Mouse (Mus musculus) forelimb bud, embryonic 11.5 days (tissue): ENCODE measurements at regions not wholly inside any gene's neighbourhood (a gene's known extent, or its start where the extent isn't known, plus 50 kb on each side); places are given as distances from the start of the nearest gene placed in this dataset.

Experiments used
- DNase-seq: peaks from one replicate; pipeline ENCODE4 v3.0.0-alpha.2; 2012; ENCODE audit warnings: low read depth, low spot score

DNA sequence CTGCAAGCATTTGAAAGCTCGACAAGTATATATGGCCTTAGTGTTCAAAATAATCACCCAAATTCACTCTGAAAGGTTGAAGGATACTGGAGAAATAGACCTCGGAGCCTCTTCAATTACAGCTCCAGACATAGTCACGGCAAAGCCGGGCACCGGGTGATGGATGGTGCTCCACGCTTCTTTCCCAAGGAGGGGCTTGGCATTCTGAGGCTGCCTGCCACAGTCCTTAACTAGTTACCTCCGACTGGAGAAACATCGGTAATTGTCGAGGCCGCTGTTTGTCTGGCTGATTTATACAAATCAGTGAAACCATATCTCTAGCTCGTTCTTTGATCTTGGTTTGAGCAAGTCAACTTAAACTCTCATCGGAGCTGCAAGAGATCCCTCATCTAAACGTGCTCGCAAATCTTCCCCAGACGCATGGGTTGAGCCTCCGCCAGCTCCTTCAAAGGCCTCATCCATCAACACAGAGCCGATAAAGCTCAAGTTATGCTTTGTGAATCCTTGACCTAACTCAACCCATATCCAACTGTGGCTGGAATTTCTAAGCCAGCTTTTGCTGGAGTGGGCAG lies 145.4 kb upstream of the Stx16 start:
- no peak for DNase-seq

DNA sequence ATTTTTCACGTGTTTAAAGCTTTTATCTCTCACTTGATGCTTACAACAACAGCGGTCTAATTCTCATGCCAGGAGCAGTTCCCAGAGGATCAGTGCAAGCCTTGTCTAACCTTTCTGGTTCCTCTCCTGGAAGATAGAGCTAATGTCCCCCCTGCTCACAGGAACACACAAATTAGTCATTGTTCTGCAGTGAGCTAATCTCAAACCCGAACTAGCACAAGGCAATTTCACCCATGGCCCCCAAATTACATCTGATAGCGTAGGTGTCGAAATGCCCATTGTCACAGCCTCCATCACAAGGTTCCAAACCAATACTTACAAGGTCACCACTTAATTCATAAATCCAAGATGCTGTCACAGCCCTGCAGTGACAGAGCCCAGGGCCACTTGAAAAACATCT lies 140.4 kb upstream of the Stx16 start:
- DNase-seq: no peak

GRCm38 (mm10) chr2:173937531-173938439 lies 138.3 kb upstream of the Stx16 start:
- peak; percentile 33 for DNase-seq

DNA sequence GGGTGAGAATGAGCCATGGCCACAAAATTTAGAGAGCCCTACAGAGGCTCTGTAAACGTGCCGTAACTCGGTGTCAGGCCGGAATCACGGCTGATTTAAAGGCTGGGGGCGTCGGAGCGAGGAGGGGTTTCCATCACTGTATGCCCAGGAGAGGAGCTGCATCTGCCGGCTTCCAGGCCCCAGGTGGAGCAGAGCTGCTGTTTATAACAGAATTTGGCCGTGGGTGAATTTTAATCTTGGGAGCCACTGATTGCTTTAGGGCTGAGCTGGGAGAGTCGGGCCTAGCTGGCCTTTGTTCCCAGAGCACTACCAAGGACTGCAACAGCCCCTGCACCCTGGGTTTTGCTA lies 137.7 kb upstream of the Stx16 start:
- DNase-seq: no peak

DNA sequence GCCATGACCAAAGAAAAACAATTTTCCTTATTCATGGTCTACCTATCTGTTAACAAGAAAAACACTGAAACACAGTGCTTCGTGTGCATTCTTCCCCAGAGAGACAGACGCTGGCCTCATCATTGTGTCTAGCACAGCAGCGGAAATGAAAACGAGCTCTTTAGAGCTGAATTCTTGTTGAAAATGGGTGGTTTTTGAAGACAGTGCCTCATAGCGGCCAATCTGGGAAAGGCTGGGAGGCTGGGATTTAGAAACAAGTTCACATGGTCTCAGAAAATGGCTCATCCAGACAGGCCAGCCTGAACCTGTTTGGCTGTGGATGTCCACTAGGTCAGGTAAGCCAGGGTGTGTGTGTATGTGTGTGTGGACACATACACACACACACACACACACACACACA lies 130.7 kb upstream of the Stx16 start:
- no peak for DNase-seq

DNA sequence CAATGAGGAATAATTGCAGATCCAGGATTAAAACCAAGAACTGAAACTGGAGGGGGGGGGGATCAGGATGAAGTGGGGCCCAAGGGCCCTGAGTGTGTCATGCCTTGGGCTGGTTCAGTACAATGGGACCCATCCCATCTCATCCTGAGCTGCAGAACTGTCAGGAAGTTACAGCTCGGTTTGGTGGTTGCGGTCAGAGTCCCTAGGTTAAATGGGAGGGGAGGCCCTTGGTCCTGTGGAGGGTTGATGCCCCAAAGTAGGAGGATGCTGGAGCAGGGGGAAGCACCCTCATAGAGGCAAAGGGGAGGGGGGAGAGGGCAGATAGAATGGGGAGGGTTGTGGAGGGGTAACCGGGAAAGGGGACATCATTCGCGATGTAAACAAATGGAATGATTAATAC lies 127.5 kb upstream of the Stx16 start:
- DNase-seq: no peak

DNA sequence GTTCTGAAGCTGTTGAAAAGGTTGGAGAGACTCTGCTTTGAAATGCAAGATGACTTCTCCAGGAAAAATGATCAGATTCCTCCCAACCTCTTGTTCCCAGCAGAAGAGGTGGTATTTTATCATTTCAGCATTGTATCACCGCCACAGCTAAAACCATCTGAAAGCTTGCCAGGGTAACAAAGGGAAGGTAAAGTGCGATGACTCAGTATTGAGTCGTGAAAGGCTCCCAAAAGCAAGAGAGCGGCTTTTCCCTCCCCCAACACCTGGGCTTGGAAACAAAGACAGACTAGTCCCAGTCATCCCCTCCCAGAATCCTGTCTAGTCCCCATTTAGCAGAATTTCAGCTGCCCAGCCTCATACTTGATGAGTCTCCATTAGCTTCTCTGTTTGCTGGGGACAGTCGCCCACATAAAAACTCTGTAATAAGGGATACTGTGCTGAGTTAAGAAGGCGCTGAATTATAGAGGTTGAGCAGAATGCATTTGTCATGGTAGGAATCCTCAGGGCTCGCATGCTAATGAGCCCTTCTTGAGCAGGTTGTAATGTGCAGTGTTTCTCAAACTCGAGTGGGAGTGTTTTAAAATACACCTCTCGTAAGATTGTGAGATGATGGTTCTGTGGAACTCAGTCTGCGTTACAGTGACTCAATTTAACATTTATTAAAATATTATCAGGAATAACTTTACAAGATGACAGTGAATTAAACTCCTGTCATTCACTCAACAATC lies 125.8 kb upstream of the Stx16 start:
- DNase-seq: no peak

GRCm38 (mm10) chr2:173966111-173966510 lies 110.0 kb upstream of the Stx16 start:
- peak; percentile 38 for DNase-seq

DNA sequence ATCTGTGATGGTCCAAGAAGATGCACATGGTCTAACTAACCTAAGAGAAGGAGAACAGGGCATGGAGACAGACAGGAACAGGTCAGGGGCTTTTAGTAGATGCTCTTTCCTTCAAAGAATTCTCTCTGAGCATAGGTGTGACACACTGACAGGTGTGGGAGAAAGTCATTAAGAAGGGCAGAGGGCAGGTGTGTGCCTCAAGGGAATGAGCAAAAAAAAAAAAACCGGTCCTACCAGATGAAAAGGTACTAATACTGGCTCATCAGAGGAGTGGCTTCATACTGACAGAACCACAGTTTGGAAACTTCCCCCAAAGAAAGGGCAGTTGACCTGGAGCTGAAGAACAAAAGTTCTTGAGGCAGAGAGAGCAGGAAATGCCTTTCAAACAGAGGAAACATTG lies 105.3 kb upstream of the Stx16 start:
- DNase-seq: no peak

DNA sequence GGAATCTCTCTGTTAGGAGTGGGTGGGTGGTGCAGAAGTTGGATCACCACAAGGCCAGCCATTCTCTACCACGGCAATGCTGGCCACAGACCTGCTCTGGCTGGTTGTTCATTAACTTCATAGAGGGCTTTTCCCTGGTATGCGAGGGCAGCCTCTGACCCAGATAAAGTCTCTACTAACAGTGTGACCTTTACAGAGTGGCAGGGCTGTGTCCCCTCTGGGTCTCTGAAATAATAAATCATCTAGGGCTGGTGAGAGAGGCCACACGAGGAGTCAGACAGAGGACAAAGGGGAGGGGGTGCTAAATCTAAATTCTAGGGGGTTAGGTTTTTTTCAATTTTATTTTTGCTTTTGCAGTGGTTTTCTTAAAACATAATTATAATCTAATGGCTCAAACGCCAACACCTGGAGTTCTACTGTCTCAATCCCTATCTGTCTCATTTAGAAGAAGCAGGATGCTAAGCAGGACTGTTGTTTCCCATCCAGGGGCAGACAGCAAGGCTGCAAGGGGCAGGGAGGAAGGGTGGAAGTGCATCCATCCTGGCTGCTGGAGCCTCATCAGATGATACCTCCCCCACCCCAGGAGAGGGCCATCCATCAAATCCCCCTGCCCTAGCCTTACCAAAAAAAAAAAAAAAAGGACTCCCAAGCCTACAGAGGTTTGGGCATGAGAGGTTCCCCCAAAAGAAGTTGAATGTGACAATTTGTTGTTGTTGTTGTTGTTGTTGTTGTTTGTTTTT lies 99.6 kb upstream of the Stx16 start:
- no peak for DNase-seq

- no peak for DNase-seq
Measured at GRCm38 (mm10) chr2:173977236-173978053, 98.7 kb upstream of the Stx16 start.

- no peak for DNase-seq
Measured at GRCm38 (mm10) chr2:173978138-173978765, 97.9 kb upstream of the Stx16 start.

DNA sequence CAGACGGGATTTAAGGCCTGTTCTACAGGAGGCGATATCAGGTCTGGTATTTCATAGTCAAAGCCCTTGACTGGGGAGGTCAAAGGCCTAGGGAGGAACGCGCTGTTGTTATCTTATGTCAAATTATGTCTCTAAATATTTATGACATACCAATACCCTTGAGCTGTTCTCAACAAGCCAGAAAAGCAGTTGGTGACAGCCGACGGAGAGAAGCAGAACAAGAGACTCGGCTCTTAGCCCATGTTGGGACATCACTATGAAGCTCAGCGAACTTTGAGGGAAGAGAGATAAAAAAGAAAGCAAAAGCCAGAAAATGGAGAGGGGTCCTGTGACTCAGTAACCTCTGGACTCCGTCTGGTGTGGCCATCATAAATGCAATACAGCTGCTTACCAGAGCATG lies 95.1 kb upstream of the Stx16 start:
- no peak for DNase-seq

- no peak for DNase-seq
Measured at GRCm38 (mm10) chr2:173987516-173987915, 88.6 kb upstream of the Stx16 start.

- no peak for DNase-seq
Measured at GRCm38 (mm10) chr2:173987921-173988320, 88.2 kb upstream of the Stx16 start.

- DNase-seq: no peak
Measured at GRCm38 (mm10) chr2:173988641-173989336, 87.3 kb upstream of the Stx16 start.

- no peak for DNase-seq
Measured at GRCm38 (mm10) chr2:173990664-173991063, 85.4 kb upstream of the Stx16 start.

- no peak for DNase-seq
Measured at GRCm38 (mm10) chr2:173991447-173991846, 84.7 kb upstream of the Stx16 start.

- DNase-seq: peak; percentile 53
Measured at GRCm38 (mm10) chr2:173992041-173992440, 84.1 kb upstream of the Stx16 start.

- no peak for DNase-seq
Measured at GRCm38 (mm10) chr2:173993431-173993955, 82.6 kb upstream of the Stx16 start.
